Mouse (Mus musculus): ENCODE results near the gene Cfap126.
A peak's percentile ranks its signal among the peaks of the same experiment; 100 is the strongest.

- TF ChIP-seq CTCF (IDR thresholded peaks at IDR 0.05; ENCODE audit: control insufficient read depth, insufficient read depth, insufficient read length) (no peak), USF1 (IDR thresholded peaks at IDR 0.05; ENCODE audit: low read depth) (peak; percentile 91), CEBPB (IDR thresholded peaks at IDR 0.05; ENCODE audit: low read depth) (peak; percentile 71), MYOD1 (IDR thresholded peaks at IDR 0.05; ENCODE audit: control insufficient read depth, insufficient read length, low read depth) (peak; percentile 74), FOSL1 (IDR thresholded peaks at IDR 0.05; ENCODE audit: insufficient read depth, low read length, poor library complexity, severe bottlenecking) (no peak)
Observed at GRCm38 (mm10) chr1:171094424-171094823, 19.3 kb upstream of the Cfap126 start.
